Mouse (Mus musculus) cerebellum, adult 9-10 months (tissue): ENCODE results near the gene Abcb6.

Experiments used
- DNase-seq: peaks from one replicate; pipeline ENCODE4 v3.0.0; 2022

Gene Abcb6

GRCm38 (mm10) chr1:75192452-75192851, 12.3 kb upstream of the Abcb6 start:
- peak; percentile 51 for DNase-seq

GRCm38 (mm10) chr1:75191622-75192402, 11.6 kb upstream of the Abcb6 start, which contains the start of the genes Ankzf1 and Atg9a:
TSS of gene Ankzf1 (plus strand) at chr1:75192151.
TSS of gene Atg9a (minus strand) at chr1:75192196.
- DNase-seq: peak; percentile 99

- peak; percentile 57 for DNase-seq
These were observed 11.0 kb upstream of the Abcb6 start for GRCm38 (mm10) chr1:75191258-75191621.

- DNase-seq: peak; percentile 28
These were observed 10.4 kb upstream of the Abcb6 start for GRCm38 (mm10) chr1:75190577-75190976.

GRCm38 (mm10) chr1:75187914-75188483, 7.8 kb upstream of the Abcb6 start:
- DNase-seq: no peak

- no peak for DNase-seq
These were observed 6.9 kb upstream of the Abcb6 start for GRCm38 (mm10) chr1:75187126-75187525.

GRCm38 (mm10) chr1:75185495-75185894, 5.3 kb upstream of the Abcb6 start:
- DNase-seq: peak; percentile 46

- no peak for DNase-seq
These were observed 2.0 kb upstream of the Abcb6 start for GRCm38 (mm10) chr1:75182160-75182559.

- peak; percentile 44 for DNase-seq
These were observed 1.2 kb upstream of the Abcb6 start for GRCm38 (mm10) chr1:75181377-75181870.

GRCm38 (mm10) chr1:75180741-75181140, 549 bp upstream of the Abcb6 start:
- peak; percentile 21 for DNase-seq

GRCm38 (mm10) chr1:75179334-75180104, 673 bp downstream of the Abcb6 start:
- peak; percentile 72 for DNase-seq

- DNase-seq: peak; percentile 98
These were observed 11.4 kb downstream of the Abcb6 start, which contains the start of gene Zfand2b for GRCm38 (mm10) chr1:75168472-75169464. TSS of gene Zfand2b (plus strand) at chr1:75168646.

GRCm38 (mm10) chr1:75168093-75168471, 12.1 kb downstream of the Abcb6 start:
- DNase-seq: peak; percentile 54

GRCm38 (mm10) chr1:75160256-75160617, 20.0 kb downstream of the Abcb6 start:
- DNase-seq: no peak

- no peak for DNase-seq
These were observed 20.5 kb downstream of the Abcb6 start for GRCm38 (mm10) chr1:75159540-75160255.

GRCm38 (mm10) chr1:75158990-75159389, 21.2 kb downstream of the Abcb6 start:
- DNase-seq: no peak

GRCm38 (mm10) chr1:75155837-75156236, 24.4 kb downstream of the Abcb6 start:
- DNase-seq: no peak

GRCm38 (mm10) chr1:75148727-75149126, 31.5 kb downstream of the Abcb6 start:
- no peak for DNase-seq

- no peak for DNase-seq
These were observed 32.6 kb downstream of the Abcb6 start for GRCm38 (mm10) chr1:75147411-75148135.

- no peak for DNase-seq
These were observed 34.6 kb downstream of the Abcb6 start for GRCm38 (mm10) chr1:75145589-75145988.
